Mouse (Mus musculus): Measurements from ENCODE around the gene 1700088E04Rik. TPM values are rescaled to one million over a fixed set of nuclear protein-coding genes. Genes with fewer than 3 reads are reported as not detected.

Gene 1700088E04Rik
- polyA plus RNA-seq, 1 experiment, result 1.6 TPM

GRCm38 (mm10) chr15:79105804-79106203 is 35.2 kb downstream of the 1700088E04Rik start:
- no peak overlapping the region for H3K27ac ChIP-seq (ENCODE audit: insufficient read depth, low read depth, low read length)
- TF ChIP-seq POLR2A (IDR thresholded peaks at IDR 0.05; ENCODE audit: borderline replicate concordance, low read depth, low read length) (no peak), CTCF (IDR thresholded peaks at IDR 0.05; ENCODE audit: low read depth, low read length) (no peak)
- H3K4me1 ChIP-seq (ENCODE audit: control insufficient read depth, insufficient read depth, low read length), result peaks cover 21% of the 10 kb centered on the region
- no peak overlapping the region for H3K4me3 ChIP-seq (ENCODE audit: insufficient read depth, low read length)

- Histone ChIP-seq H3K27ac (ENCODE audit: insufficient read depth, low read depth, low read length) (no peak overlapping the region), H3K4me3 (ENCODE audit: insufficient read depth, low read length) (no peak overlapping the region), H3K4me1 (ENCODE audit: control insufficient read depth, insufficient read depth, low read length) (peaks cover 9% of the 10 kb centered on the region)
- no peak for TF ChIP-seq POLR2A (IDR thresholded peaks at IDR 0.05; ENCODE audit: borderline replicate concordance, low read depth, low read length)
- TF ChIP-seq CTCF (IDR thresholded peaks at IDR 0.05; ENCODE audit: low read depth, low read length), result no peak
These were observed 37.8 kb downstream of the 1700088E04Rik start for GRCm38 (mm10) chr15:79103264-79103663.

- no peak for TF ChIP-seq POLR2A (IDR thresholded peaks at IDR 0.05; ENCODE audit: borderline replicate concordance, low read depth, low read length)
- no peak for TF ChIP-seq CTCF (IDR thresholded peaks at IDR 0.05; ENCODE audit: low read depth, low read length)
- Histone ChIP-seq H3K4me1 (ENCODE audit: control insufficient read depth, insufficient read depth, low read length) (no peaks in the 10 kb centered on the region), H3K4me3 (ENCODE audit: insufficient read depth, low read length) (no peak overlapping the region), H3K27ac (ENCODE audit: insufficient read depth, low read depth, low read length) (no peak overlapping the region)
These were observed 39.5 kb downstream of the 1700088E04Rik start for GRCm38 (mm10) chr15:79101531-79101930.

- H3K27ac ChIP-seq (ENCODE audit: insufficient read depth, low read depth, low read length), result no peak overlapping the region
- TF ChIP-seq CTCF (IDR thresholded peaks at IDR 0.05; ENCODE audit: low read depth, low read length) (no peak), POLR2A (IDR thresholded peaks at IDR 0.05; ENCODE audit: borderline replicate concordance, low read depth, low read length) (no peak)
- H3K4me3 ChIP-seq (ENCODE audit: insufficient read depth, low read length), result no peak overlapping the region
- H3K4me1 ChIP-seq (ENCODE audit: control insufficient read depth, insufficient read depth, low read length), result no peaks in the 10 kb centered on the region
These were observed 40.7 kb downstream of the 1700088E04Rik start for GRCm38 (mm10) chr15:79100391-79100790.

GRCm38 (mm10) chr15:79099456-79099855 is 41.6 kb downstream of the 1700088E04Rik start:
- no peaks in the 10 kb centered on the region for H3K4me1 ChIP-seq (ENCODE audit: control insufficient read depth, insufficient read depth, low read length)
- H3K27ac ChIP-seq (ENCODE audit: insufficient read depth, low read depth, low read length), result no peak overlapping the region
- no peak overlapping the region for H3K4me3 ChIP-seq (ENCODE audit: insufficient read depth, low read length)
- no peak for TF ChIP-seq POLR2A (IDR thresholded peaks at IDR 0.05; ENCODE audit: borderline replicate concordance, low read depth, low read length)
- TF ChIP-seq CTCF (IDR thresholded peaks at IDR 0.05; ENCODE audit: low read depth, low read length), result no peak

GRCm38 (mm10) chr15:79098868-79099267 is 42.2 kb downstream of the 1700088E04Rik start:
- Histone ChIP-seq H3K27ac (ENCODE audit: insufficient read depth, low read depth, low read length) (no peak overlapping the region), H3K4me3 (ENCODE audit: insufficient read depth, low read length) (no peak overlapping the region)

GRCm38 (mm10) chr15:79098220-79098619 is 42.8 kb downstream of the 1700088E04Rik start:
- TF ChIP-seq CTCF (IDR thresholded peaks at IDR 0.05; ENCODE audit: low read depth, low read length) (no peak), POLR2A (IDR thresholded peaks at IDR 0.05; ENCODE audit: borderline replicate concordance, low read depth, low read length) (no peak)
- Histone ChIP-seq H3K27ac (ENCODE audit: insufficient read depth, low read depth, low read length) (no peak overlapping the region), H3K4me3 (ENCODE audit: insufficient read depth, low read length) (no peak overlapping the region), H3K4me1 (ENCODE audit: control insufficient read depth, insufficient read depth, low read length) (no peaks in the 10 kb centered on the region)

More at GRCm38 (mm10) chr15:79098868-79099267, 42.2 kb downstream of the 1700088E04Rik start:
- H3K4me1 ChIP-seq (ENCODE audit: control insufficient read depth, insufficient read depth, low read length), result no peaks in the 10 kb centered on the region
- no peak for TF ChIP-seq POLR2A (IDR thresholded peaks at IDR 0.05; ENCODE audit: borderline replicate concordance, low read depth, low read length)
- no peak for TF ChIP-seq CTCF (IDR thresholded peaks at IDR 0.05; ENCODE audit: low read depth, low read length)

- no peak overlapping the region for H3K27ac ChIP-seq (ENCODE audit: insufficient read depth, low read depth, low read length)
- no peak overlapping the region for H3K4me3 ChIP-seq (ENCODE audit: insufficient read depth, low read length)
- TF ChIP-seq POLR2A (IDR thresholded peaks at IDR 0.05; ENCODE audit: borderline replicate concordance, low read depth, low read length), result no peak
- TF ChIP-seq CTCF (IDR thresholded peaks at IDR 0.05; ENCODE audit: low read depth, low read length), result no peak
- no peaks in the 10 kb centered on the region for H3K4me1 ChIP-seq (ENCODE audit: control insufficient read depth, insufficient read depth, low read length)
These were observed 43.4 kb downstream of the 1700088E04Rik start for GRCm38 (mm10) chr15:79097611-79098025.

GRCm38 (mm10) chr15:79097135-79097534 is 43.9 kb downstream of the 1700088E04Rik start:
- no peak overlapping the region for H3K27ac ChIP-seq (ENCODE audit: insufficient read depth, low read depth, low read length)
- no peak overlapping the region for H3K4me3 ChIP-seq (ENCODE audit: insufficient read depth, low read length)
- H3K4me1 ChIP-seq (ENCODE audit: control insufficient read depth, insufficient read depth, low read length), result no peaks in the 10 kb centered on the region
- no peak for TF ChIP-seq POLR2A (IDR thresholded peaks at IDR 0.05; ENCODE audit: borderline replicate concordance, low read depth, low read length)
- no peak for TF ChIP-seq CTCF (IDR thresholded peaks at IDR 0.05; ENCODE audit: low read depth, low read length)

- Histone ChIP-seq H3K4me1 (ENCODE audit: control insufficient read depth, insufficient read depth, low read length) (no peaks in the 10 kb centered on the region), H3K4me3 (ENCODE audit: insufficient read depth, low read length) (no peak overlapping the region), H3K27ac (ENCODE audit: insufficient read depth, low read depth, low read length) (no peak overlapping the region)
- TF ChIP-seq CTCF (IDR thresholded peaks at IDR 0.05; ENCODE audit: low read depth, low read length), result no peak
- no peak for TF ChIP-seq POLR2A (IDR thresholded peaks at IDR 0.05; ENCODE audit: borderline replicate concordance, low read depth, low read length)
These were observed 44.5 kb downstream of the 1700088E04Rik start for GRCm38 (mm10) chr15:79096556-79096955.

- Histone ChIP-seq H3K4me3 (ENCODE audit: insufficient read depth, low read length) (no peak overlapping the region), H3K27ac (ENCODE audit: insufficient read depth, low read depth, low read length) (no peak overlapping the region), H3K4me1 (ENCODE audit: control insufficient read depth, insufficient read depth, low read length) (no peaks in the 10 kb centered on the region)
- no peak for TF ChIP-seq CTCF (IDR thresholded peaks at IDR 0.05; ENCODE audit: low read depth, low read length)
- no peak for TF ChIP-seq POLR2A (IDR thresholded peaks at IDR 0.05; ENCODE audit: borderline replicate concordance, low read depth, low read length)
These were observed 45.6 kb downstream of the 1700088E04Rik start for GRCm38 (mm10) chr15:79095483-79095882.

Data from bone marrow macrophage, adult 2 months (primary cell).